Mouse (Mus musculus): Measurements from ENCODE around the gene Atp2a3. TPM values are rescaled to one million over a fixed set of nuclear protein-coding genes. Genes with fewer than 3 reads are reported as not detected.

The Atp2a3 gene
- polyA plus RNA-seq, 1 experiment: 24.7 TPM

- no peak for DNase-seq (ENCODE audit: low spot score)
Measured at GRCm38 (mm10) chr11:73006377-73006776, 45.4 kb downstream of the Atp2a3 start.

GRCm38 (mm10) chr11:73007113-73007512 lies 46.1 kb downstream of the Atp2a3 start:
- DNase-seq (ENCODE audit: low spot score): no peak

GRCm38 (mm10) chr11:73007698-73008481 lies 46.9 kb downstream of the Atp2a3 start:
- no peak for DNase-seq (ENCODE audit: low spot score)

- DNase-seq (ENCODE audit: low spot score): no peak
Measured at GRCm38 (mm10) chr11:73008826-73009225, 47.9 kb downstream of the Atp2a3 start.

GRCm38 (mm10) chr11:73009531-73010274 lies 48.7 kb downstream of the Atp2a3 start:
- DNase-seq (ENCODE audit: low spot score): no peak

GRCm38 (mm10) chr11:73013981-73014380 lies 53.0 kb downstream of the Atp2a3 start:
- no peak for DNase-seq (ENCODE audit: low spot score)

- no peak for DNase-seq (ENCODE audit: low spot score)
Measured at GRCm38 (mm10) chr11:73014831-73015344, 53.9 kb downstream of the Atp2a3 start.

- no peak for DNase-seq (ENCODE audit: low spot score)
Measured at GRCm38 (mm10) chr11:73015391-73016102, 54.6 kb downstream of the Atp2a3 start.

GRCm38 (mm10) chr11:73016103-73016420 lies 55.1 kb downstream of the Atp2a3 start:
- no peak for DNase-seq (ENCODE audit: low spot score)

- DNase-seq (ENCODE audit: low spot score): peak; percentile 87
Measured at GRCm38 (mm10) chr11:73018471-73019146, 57.6 kb downstream of the Atp2a3 start, which contains the start of gene Camkk1. Gene Camkk1 (plus strand): TSS chr11:73019008.

- no peak for DNase-seq (ENCODE audit: low spot score)
Measured at GRCm38 (mm10) chr11:73019147-73019795, 58.3 kb downstream of the Atp2a3 start.

- no peak for DNase-seq (ENCODE audit: low spot score)
Measured at GRCm38 (mm10) chr11:73020953-73021800, 60.2 kb downstream of the Atp2a3 start.

- no peak for DNase-seq (ENCODE audit: low spot score)
Measured at GRCm38 (mm10) chr11:73023099-73023498, 62.1 kb downstream of the Atp2a3 start.

GRCm38 (mm10) chr11:73023827-73024226 lies 62.9 kb downstream of the Atp2a3 start:
- DNase-seq (ENCODE audit: low spot score): no peak

- DNase-seq (ENCODE audit: low spot score): no peak
Measured at GRCm38 (mm10) chr11:73024236-73024904, 63.4 kb downstream of the Atp2a3 start.

- no peak for DNase-seq (ENCODE audit: low spot score)
Measured at GRCm38 (mm10) chr11:73026961-73027360, 66.0 kb downstream of the Atp2a3 start.

- DNase-seq (ENCODE audit: low spot score): no peak
Measured at GRCm38 (mm10) chr11:73030821-73031498, 70.0 kb downstream of the Atp2a3 start.

- no peak for DNase-seq (ENCODE audit: low spot score)
Measured at GRCm38 (mm10) chr11:73031536-73031935, 70.6 kb downstream of the Atp2a3 start.

GRCm38 (mm10) chr11:73036077-73036476 lies 75.1 kb downstream of the Atp2a3 start:
- DNase-seq (ENCODE audit: low spot score): no peak
